Mouse (Mus musculus) kidney, postnatal 0 days (tissue): ENCODE measurements around the gene Fbxo40. TPM values are rescaled to one million over a fixed set of nuclear protein-coding genes. Genes with fewer than 3 reads are reported as not detected.

Source experiments
- ATAC-seq: fragments of 200-750 bp; cut with Nextera tagmentation; replicated peaks from 2 replicates; pipeline ENCODE4 v1.8.0; 2017; ENCODE audit warnings: low read depth, moderate number of reproducible peaks, moderate TSS enrichment, moderate library complexity; ENCODE audit not compliant: low FRiP score
- DNase-seq: peaks from one replicate; pipeline ENCODE4 v3.0.0-alpha.2; 2016; ENCODE audit warnings: low spot score
- H3K27ac ChIP-seq: fragments of 300-500 bp; sonication (generic); 2 replicates; pipeline ENCODE4 v1.5.1; 2014; ENCODE audit warnings: mild to moderate bottlenecking
- H3K27me3 ChIP-seq: fragments of 300-500 bp; sonication (generic); 2 replicates; pipeline ENCODE4 v1.6.1; 2014; ENCODE audit warnings: low read length, mixed read lengths; ENCODE audit not compliant: insufficient read depth
- H3K36me3 ChIP-seq: fragments of 300-500 bp; sonication (generic); 2 replicates; pipeline ENCODE4 v1.6.1; 2014; ENCODE audit warnings: low read length, mixed read lengths; ENCODE audit not compliant: insufficient read depth
- H3K4me1 ChIP-seq: fragments of 300-500 bp; sonication (generic); replicated peaks from 2 replicates; pipeline ENCODE4 v1.6.1; 2014; ENCODE audit warnings: antibody characterized with exemption, low read length, mixed read lengths; ENCODE audit not compliant: insufficient read depth
- H3K4me2 ChIP-seq: fragments of 300-500 bp; sonication (generic); 2 replicates; pipeline ENCODE4 v1.6.1; 2014; ENCODE audit warnings: mild to moderate bottlenecking, low read length, moderate library complexity, mixed read lengths
- H3K4me3 ChIP-seq: fragments of 300-500 bp; sonication (generic); replicated peaks from 2 replicates; pipeline ENCODE4 v1.5.1; 2014; ENCODE audit warnings: low read depth, low read length
- H3K9ac ChIP-seq: fragments of 300-500 bp; sonication (generic); 2 replicates; pipeline ENCODE4 v1.6.1; 2014; ENCODE audit warnings: low read depth, low read length
- H3K9me3 ChIP-seq: fragments of 300-500 bp; sonication (generic); replicated peaks from 2 replicates; pipeline ENCODE4 v1.6.1; 2016; ENCODE audit warnings: low read length, inconsistent platforms, mixed read lengths
- CTCF ChIP-seq: IDR thresholded peaks from 2 replicates; pipeline ENCODE4 v1.5.1; 2016; ENCODE audit warnings: antibody characterized with exemption, low read depth, mild to moderate bottlenecking, moderate library complexity
- WGBS: fragments of 180-500 bp; shearing (Covaris S2); extraction: QIAGEN DNeasy Blood & Tissue Kit; methylation state at CpG from one replicate; pipeline ENCODE4 v1.1.7; 2014; 5-methylcytosine and 5-hydroxymethylcytosine counted together
- polyA plus RNA-seq: library from polyadenylated mRNA; unstranded; fragments of >200 nt; fragmentation: Nextera tagmentation; extraction: Ambion mirVana; gene quantifications from 2 replicates; pipeline ENCODE4 v1.2.1, GENCODE M21; 2015

The Fbxo40 gene
- polyA plus RNA-seq, 1 experiment from 2014 or later, result 1.6 TPM

- 86% methylated on average over 3 of the region's 3 CpGs for WGBS
- Histone ChIP-seq H3K4me3 (no peak overlapping the region), H3K27ac (no peak overlapping the region), H3K4me1 (no peaks in the 10 kb centered on the region), H3K9me3 (no peaks in the 10 kb centered on the region), H3K36me3 (peaks cover 49% of the 10 kb centered on the region), H3K9ac (no peak overlapping the region), H3K4me2 (no peak overlapping the region), H3K27me3 (no peaks in the 10 kb centered on the region)
- DNase-seq (no peak), ATAC-seq (no peak)
- TF ChIP-seq CTCF, result no peak
Measured at GRCm38 (mm10) chr16:36931976-36932375, 58.3 kb downstream of the Fbxo40 start.

- H3K36me3 ChIP-seq, result peaks cover 49% of the 10 kb centered on the region
- no peaks in the 10 kb centered on the region for H3K9me3 ChIP-seq
- no peak for ATAC-seq
- no peaks in the 10 kb centered on the region for H3K4me1 ChIP-seq
- no peak overlapping the region for H3K27ac ChIP-seq
- 93% methylated on average over 10 of the region's 10 CpGs for WGBS
- DNase-seq, result no peak
- no peaks in the 10 kb centered on the region for H3K27me3 ChIP-seq
- H3K4me2 ChIP-seq, result no peak overlapping the region
- no peak for TF ChIP-seq CTCF
- no peak overlapping the region for H3K4me3 ChIP-seq
- H3K9ac ChIP-seq, result no peak overlapping the region
Measured at GRCm38 (mm10) chr16:36931381-36931780, 58.9 kb downstream of the Fbxo40 start.

GRCm38 (mm10) chr16:36930231-36931136, 59.8 kb downstream of the Fbxo40 start:
- Histone ChIP-seq H3K9ac (no peak overlapping the region), H3K9me3 (no peaks in the 10 kb centered on the region), H3K27me3 (no peaks in the 10 kb centered on the region), H3K36me3 (peaks cover 57% of the 10 kb centered on the region), H3K4me1 (no peaks in the 10 kb centered on the region), H3K4me2 (no peak overlapping the region), H3K4me3 (no peak overlapping the region), H3K27ac (no peak overlapping the region)
- 68% methylated on average over 11 of the region's 11 CpGs for WGBS
- DNase-seq (no peak), ATAC-seq (no peak)
- TF ChIP-seq CTCF, result no peak

- H3K4me3 ChIP-seq, result no peak overlapping the region
- no peak for TF ChIP-seq CTCF
- no peak overlapping the region for H3K4me2 ChIP-seq
- no peaks in the 10 kb centered on the region for H3K4me1 ChIP-seq
- peaks cover 61% of the 10 kb centered on the region for H3K36me3 ChIP-seq
- H3K27me3 ChIP-seq, result no peaks in the 10 kb centered on the region
- no peak for ATAC-seq
- H3K27ac ChIP-seq, result no peak overlapping the region
- no peaks in the 10 kb centered on the region for H3K9me3 ChIP-seq
- WGBS, result 93% methylated on average over 7 of the region's 7 CpGs
- DNase-seq, result no peak
- H3K9ac ChIP-seq, result no peak overlapping the region
Measured at GRCm38 (mm10) chr16:36929216-36929615, 61.1 kb downstream of the Fbxo40 start.

- H3K9ac ChIP-seq, result no peak overlapping the region
- peaks cover 61% of the 10 kb centered on the region for H3K36me3 ChIP-seq
- DNase-seq (no peak), ATAC-seq (no peak)
- H3K4me1 ChIP-seq, result no peaks in the 10 kb centered on the region
- no peak overlapping the region for H3K4me3 ChIP-seq
- WGBS, result 91% methylated on average over 8 of the region's 8 CpGs
- TF ChIP-seq CTCF, result no peak
- H3K27me3 ChIP-seq, result no peaks in the 10 kb centered on the region
- no peak overlapping the region for H3K4me2 ChIP-seq
- no peak overlapping the region for H3K27ac ChIP-seq
- no peaks in the 10 kb centered on the region for H3K9me3 ChIP-seq
Measured at GRCm38 (mm10) chr16:36928106-36928500, 62.2 kb downstream of the Fbxo40 start.

- Histone ChIP-seq H3K4me3 (no peak overlapping the region), H3K4me2 (no peak overlapping the region), H3K9ac (no peak overlapping the region), H3K27me3 (no peaks in the 10 kb centered on the region), H3K36me3 (peaks cover 56% of the 10 kb centered on the region), H3K9me3 (no peaks in the 10 kb centered on the region), H3K27ac (no peak overlapping the region), H3K4me1 (no peaks in the 10 kb centered on the region)
- 84% methylated on average over 10 of the region's 10 CpGs for WGBS
- TF ChIP-seq CTCF, result no peak
- ATAC-seq (no peak), DNase-seq (no peak)
Measured at GRCm38 (mm10) chr16:36927495-36928105, 62.7 kb downstream of the Fbxo40 start.
